Mouse (Mus musculus): ENCODE measurements around the gene Aff3. TPM values are rescaled to one million over a fixed set of nuclear protein-coding genes. Genes with fewer than 3 reads are reported as not detected.

The Aff3 gene
- polyA plus RNA-seq, 1 experiment from 2014 or later: 13.8 TPM

- H3K27me3 ChIP-seq (replicated peaks; ENCODE audit: control insufficient read depth, insufficient read depth, low read length): no peaks in the 10 kb centered on the region
- WGBS: 60% methylated on average over 7 of the region's 7 CpGs
- H3K4me2 ChIP-seq (ENCODE audit: low read depth, low read length): no peak overlapping the region
- no peak overlapping the region for H3K9ac ChIP-seq (ENCODE audit: low read depth, low read length)
- peak; percentile 88 for DNase-seq (ENCODE audit: low spot score)
- no peak overlapping the region for H3K4me3 ChIP-seq (ENCODE audit: low read depth, low read length)
- peak; percentile 74 for ATAC-seq (ENCODE audit: low read depth)
- H3K27ac ChIP-seq (replicated peaks; ENCODE audit: low read depth, low read length): peak overlapping the region; percentile 61
- peaks cover 40% of the 10 kb centered on the region for H3K4me1 ChIP-seq (ENCODE audit: control insufficient read depth, insufficient read depth, low read length)
- no peaks in the 10 kb centered on the region for H3K9me3 ChIP-seq (ENCODE audit: control insufficient read depth, low read length)
- H3K36me3 ChIP-seq (ENCODE audit: control insufficient read depth, insufficient read depth, low read length): no peaks in the 10 kb centered on the region
Observed at GRCm38 (mm10) chr1:38307821-38308704, 356.7 kb downstream of the Aff3 start.

GRCm38 (mm10) chr1:38307234-38307633, 357.5 kb downstream of the Aff3 start:
- no peak for ATAC-seq (ENCODE audit: low read depth)
- Histone ChIP-seq H3K9me3 (ENCODE audit: control insufficient read depth, low read length) (no peaks in the 10 kb centered on the region), H3K27ac (replicated peaks; ENCODE audit: low read depth, low read length) (peak overlapping the region; percentile 61; the same call in 1 of the 2 replicates), H3K36me3 (ENCODE audit: control insufficient read depth, insufficient read depth, low read length) (no peaks in the 10 kb centered on the region), H3K9ac (ENCODE audit: low read depth, low read length) (no peak overlapping the region), H3K27me3 (replicated peaks; ENCODE audit: control insufficient read depth, insufficient read depth, low read length) (no peaks in the 10 kb centered on the region), H3K4me3 (ENCODE audit: low read depth, low read length) (no peak overlapping the region), H3K4me2 (ENCODE audit: low read depth, low read length) (no peak overlapping the region), H3K4me1 (ENCODE audit: control insufficient read depth, insufficient read depth, low read length) (peaks cover 40% of the 10 kb centered on the region)
- 92% methylated on average over 11 of the region's 11 CpGs for WGBS
- DNase-seq (ENCODE audit: low spot score): no peak

GRCm38 (mm10) chr1:38306146-38306545, 358.6 kb downstream of the Aff3 start:
- Histone ChIP-seq H3K9me3 (ENCODE audit: control insufficient read depth, low read length) (no peaks in the 10 kb centered on the region), H3K4me3 (ENCODE audit: low read depth, low read length) (no peak overlapping the region), H3K27ac (replicated peaks; ENCODE audit: low read depth, low read length) (no peak overlapping the region; the same call in 1 of the 2 replicates), H3K36me3 (ENCODE audit: control insufficient read depth, insufficient read depth, low read length) (no peaks in the 10 kb centered on the region), H3K9ac (ENCODE audit: low read depth, low read length) (no peak overlapping the region), H3K27me3 (replicated peaks; ENCODE audit: control insufficient read depth, insufficient read depth, low read length) (no peaks in the 10 kb centered on the region), H3K4me1 (ENCODE audit: control insufficient read depth, insufficient read depth, low read length) (peaks cover 40% of the 10 kb centered on the region), H3K4me2 (ENCODE audit: low read depth, low read length) (no peak overlapping the region)
- 92% methylated on average over 7 of the region's 7 CpGs for WGBS
- no peak for DNase-seq (ENCODE audit: low spot score)
- no peak for ATAC-seq (ENCODE audit: low read depth)

- ATAC-seq (ENCODE audit: low read depth): 0 out of 2 replicates have a peak, but pooled peaks have one; percentile 24
- Histone ChIP-seq H3K9me3 (ENCODE audit: control insufficient read depth, low read length) (no peaks in the 10 kb centered on the region), H3K4me2 (ENCODE audit: low read depth, low read length) (no peak overlapping the region), H3K36me3 (ENCODE audit: control insufficient read depth, insufficient read depth, low read length) (no peaks in the 10 kb centered on the region), H3K27me3 (replicated peaks; ENCODE audit: control insufficient read depth, insufficient read depth, low read length) (no peaks in the 10 kb centered on the region), H3K4me1 (ENCODE audit: control insufficient read depth, insufficient read depth, low read length) (peaks cover 34% of the 10 kb centered on the region), H3K9ac (ENCODE audit: low read depth, low read length) (0 out of 2 replicates have a peak overlapping the region, but pooled peaks have one; percentile 0), H3K4me3 (ENCODE audit: low read depth, low read length) (no peak overlapping the region), H3K27ac (replicated peaks; ENCODE audit: low read depth, low read length) (peak overlapping the region; percentile 23; the same call in 1 of the 2 replicates)
- 56% methylated on average over 11 of the region's 11 CpGs for WGBS
- no peak for DNase-seq (ENCODE audit: low spot score)
Observed at GRCm38 (mm10) chr1:38304376-38304775, 360.4 kb downstream of the Aff3 start.

GRCm38 (mm10) chr1:38298291-38298690, 366.5 kb downstream of the Aff3 start:
- H3K9me3 ChIP-seq (ENCODE audit: control insufficient read depth, low read length): no peaks in the 10 kb centered on the region
- no peaks in the 10 kb centered on the region for H3K36me3 ChIP-seq (ENCODE audit: control insufficient read depth, insufficient read depth, low read length)
- ATAC-seq (ENCODE audit: low read depth) (peak; percentile 44; the same call in 1 of the 2 replicates), DNase-seq (ENCODE audit: low spot score) (peak; percentile 65)
- no peak overlapping the region for H3K4me2 ChIP-seq (ENCODE audit: low read depth, low read length)
- no peaks in the 10 kb centered on the region for H3K27me3 ChIP-seq (replicated peaks; ENCODE audit: control insufficient read depth, insufficient read depth, low read length)
- WGBS: 49% methylated on average over 3 of the region's 3 CpGs
- H3K4me1 ChIP-seq (ENCODE audit: control insufficient read depth, insufficient read depth, low read length): peaks cover 3% of the 10 kb centered on the region; the same call in 1 of the 2 replicates
- H3K27ac ChIP-seq (replicated peaks; ENCODE audit: low read depth, low read length): no peak overlapping the region
- no peak overlapping the region for H3K4me3 ChIP-seq (ENCODE audit: low read depth, low read length)
- H3K9ac ChIP-seq (ENCODE audit: low read depth, low read length): no peak overlapping the region

GRCm38 (mm10) chr1:38294906-38295305, 369.8 kb downstream of the Aff3 start:
- no peak overlapping the region for H3K27ac ChIP-seq (replicated peaks; ENCODE audit: low read depth, low read length)
- 76% methylated on average over 6 of the region's 6 CpGs for WGBS
- no peak for ATAC-seq (ENCODE audit: low read depth)

GRCm38 (mm10) chr1:38294336-38294695, 370.4 kb downstream of the Aff3 start:
- H3K4me3 ChIP-seq (ENCODE audit: low read depth, low read length): no peak overlapping the region
- no peak overlapping the region for H3K4me2 ChIP-seq (ENCODE audit: low read depth, low read length)
- H3K9me3 ChIP-seq (ENCODE audit: control insufficient read depth, low read length): no peaks in the 10 kb centered on the region
- H3K9ac ChIP-seq (ENCODE audit: low read depth, low read length): no peak overlapping the region
- WGBS: 95% methylated on average over 9 of the region's 9 CpGs
- no peak for ATAC-seq (ENCODE audit: low read depth)
- no peak overlapping the region for H3K27ac ChIP-seq (replicated peaks; ENCODE audit: low read depth, low read length)
- no peak for DNase-seq (ENCODE audit: low spot score)
- H3K27me3 ChIP-seq (replicated peaks; ENCODE audit: control insufficient read depth, insufficient read depth, low read length): no peaks in the 10 kb centered on the region
- H3K36me3 ChIP-seq (ENCODE audit: control insufficient read depth, insufficient read depth, low read length): no peaks in the 10 kb centered on the region
- H3K4me1 ChIP-seq (ENCODE audit: control insufficient read depth, insufficient read depth, low read length): peaks cover 3% of the 10 kb centered on the region; the same call in 1 of the 2 replicates

More at GRCm38 (mm10) chr1:38294906-38295305, 369.8 kb downstream of the Aff3 start:
- no peak overlapping the region for H3K4me2 ChIP-seq (ENCODE audit: low read depth, low read length)
- no peak overlapping the region for H3K9ac ChIP-seq (ENCODE audit: low read depth, low read length)
- H3K27me3 ChIP-seq (replicated peaks; ENCODE audit: control insufficient read depth, insufficient read depth, low read length): no peaks in the 10 kb centered on the region
- H3K4me1 ChIP-seq (ENCODE audit: control insufficient read depth, insufficient read depth, low read length): peaks cover 3% of the 10 kb centered on the region; the same call in 1 of the 2 replicates
- H3K4me3 ChIP-seq (ENCODE audit: low read depth, low read length): no peak overlapping the region
- no peaks in the 10 kb centered on the region for H3K9me3 ChIP-seq (ENCODE audit: control insufficient read depth, low read length)
- DNase-seq (ENCODE audit: low spot score): no peak
- H3K36me3 ChIP-seq (ENCODE audit: control insufficient read depth, insufficient read depth, low read length): no peaks in the 10 kb centered on the region

GRCm38 (mm10) chr1:38293671-38294335, 371.0 kb downstream of the Aff3 start:
- no peak overlapping the region for H3K4me2 ChIP-seq (ENCODE audit: low read depth, low read length)
- DNase-seq (ENCODE audit: low spot score) (no peak), ATAC-seq (ENCODE audit: low read depth) (no peak)
- H3K4me1 ChIP-seq (ENCODE audit: control insufficient read depth, insufficient read depth, low read length): peaks cover under 1% of the 10 kb centered on the region; the same call in 1 of the 2 replicates
- H3K36me3 ChIP-seq (ENCODE audit: control insufficient read depth, insufficient read depth, low read length): no peaks in the 10 kb centered on the region
- WGBS: 93% methylated on average over 12 of the region's 12 CpGs
- no peaks in the 10 kb centered on the region for H3K27me3 ChIP-seq (replicated peaks; ENCODE audit: control insufficient read depth, insufficient read depth, low read length)
- H3K9ac ChIP-seq (ENCODE audit: low read depth, low read length): no peak overlapping the region
- H3K4me3 ChIP-seq (ENCODE audit: low read depth, low read length): no peak overlapping the region
- no peaks in the 10 kb centered on the region for H3K9me3 ChIP-seq (ENCODE audit: control insufficient read depth, low read length)
- no peak overlapping the region for H3K27ac ChIP-seq (replicated peaks; ENCODE audit: low read depth, low read length)

Measured in embryonic facial prominence, embryonic 14.5 days (tissue).